Mouse (Mus musculus) A20 (cell line): Measurements from ENCODE around the gene Hcn3.
A peak's percentile ranks its signal among the peaks of the same experiment; 100 is the strongest.

Source experiments
- DNase-seq: peaks from one replicate; pipeline ENCODE4 v3.0.0-alpha.2; 2011; ENCODE audit warnings: low read depth, low spot score

Gene Hcn3

GRCm38 (mm10) chr3:89159616-89160344, at the start of gene Hcn3:
Gene Hcn3, minus strand, starts transcription at chr3:89160196.
- peak; percentile 92 for DNase-seq

- no peak for DNase-seq
Measured at GRCm38 (mm10) chr3:89209731-89210130, 49.7 kb upstream of the Hcn3 start.

GRCm38 (mm10) chr3:89208736-89209135, 48.7 kb upstream of the Hcn3 start:
- DNase-seq: no peak

GRCm38 (mm10) chr3:89208075-89208657, 48.2 kb upstream of the Hcn3 start:
- DNase-seq: no peak

GRCm38 (mm10) chr3:89206695-89207094, 46.7 kb upstream of the Hcn3 start:
- no peak for DNase-seq

GRCm38 (mm10) chr3:89206079-89206478, 46.1 kb upstream of the Hcn3 start:
- DNase-seq: no peak

GRCm38 (mm10) chr3:89203142-89203514, 43.1 kb upstream of the Hcn3 start:
- DNase-seq: no peak

- DNase-seq: peak; percentile 91
Measured at GRCm38 (mm10) chr3:89202253-89203141, 42.5 kb upstream of the Hcn3 start, which contains the start of gene Gba. Gene Gba, plus strand, starts transcription at chr3:89202928.

- DNase-seq: peak; percentile 24
Measured at GRCm38 (mm10) chr3:89199839-89200238, 39.8 kb upstream of the Hcn3 start.

GRCm38 (mm10) chr3:89195979-89196877, 36.2 kb upstream of the Hcn3 start:
- peak; percentile 96 for DNase-seq

GRCm38 (mm10) chr3:89193853-89194252, 33.9 kb upstream of the Hcn3 start:
- peak; percentile 57 for DNase-seq

GRCm38 (mm10) chr3:89193351-89193750, 33.4 kb upstream of the Hcn3 start:
- DNase-seq: peak; percentile 44

GRCm38 (mm10) chr3:89190436-89190835, 30.4 kb upstream of the Hcn3 start:
- no peak for DNase-seq

- DNase-seq: no peak
Measured at GRCm38 (mm10) chr3:89188478-89188875, 28.5 kb upstream of the Hcn3 start.

GRCm38 (mm10) chr3:89187690-89188477, 27.9 kb upstream of the Hcn3 start:
- no peak for DNase-seq

- no peak for DNase-seq
Measured at GRCm38 (mm10) chr3:89187197-89187596, 27.2 kb upstream of the Hcn3 start.

- no peak for DNase-seq
Measured at GRCm38 (mm10) chr3:89183959-89184315, 23.9 kb upstream of the Hcn3 start.

- DNase-seq: no peak
Measured at GRCm38 (mm10) chr3:89183058-89183958, 23.3 kb upstream of the Hcn3 start, which contains the start of gene Fam189b. Gene Fam189b, plus strand, starts transcription at chr3:89183143.

GRCm38 (mm10) chr3:89182531-89183057, 22.6 kb upstream of the Hcn3 start:
- DNase-seq: no peak
